Mouse (Mus musculus) heart, postnatal 0 days (tissue): ENCODE data around the gene Csdc2.

ENCODE experiments used
- CTCF ChIP-seq: IDR thresholded peaks from 2 replicates; pipeline ENCODE4 v1.5.1; 2016; ENCODE audit warnings: antibody characterized with exemption, control low read depth, low read depth
- EP300 ChIP-seq: IDR thresholded peaks from 2 replicates; pipeline ENCODE4 v1.6.1; 2016; ENCODE audit warnings: antibody characterized with exemption, low read depth

DNA sequence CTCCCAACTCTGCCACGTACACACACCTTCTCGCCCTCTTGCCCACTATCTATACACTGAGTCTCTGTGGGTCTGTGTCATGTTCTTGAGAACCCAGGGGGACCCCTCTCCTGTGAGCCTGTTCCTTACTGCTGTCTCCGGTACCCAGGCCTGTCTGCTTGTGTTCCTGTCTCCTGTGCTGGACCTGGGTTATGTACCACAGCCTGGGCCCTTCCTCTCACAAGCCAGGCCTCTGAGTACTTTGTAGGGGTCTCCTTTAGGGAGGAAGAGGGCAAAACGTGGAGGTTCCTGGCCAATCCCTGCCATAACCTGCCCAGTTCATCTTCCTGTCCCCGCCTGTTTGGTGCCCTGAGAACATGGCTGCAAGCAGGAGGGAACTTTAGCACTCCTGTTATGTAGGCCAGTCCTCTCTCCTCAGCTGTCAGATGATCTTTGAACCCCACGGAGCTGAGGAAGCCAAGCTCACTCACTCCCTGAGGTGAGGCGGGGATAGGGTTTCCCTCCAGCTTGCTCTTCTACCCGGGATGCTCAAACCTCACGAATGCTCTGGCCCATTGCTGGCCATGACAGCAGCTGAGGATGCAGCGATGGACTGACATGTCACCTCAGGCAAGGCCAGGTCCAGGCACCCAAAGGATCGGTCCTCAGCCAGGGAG is 13.0 kb downstream of the Csdc2 start:
- TF ChIP-seq CTCF = no peak
- no peak for TF ChIP-seq EP300
